Mouse (Mus musculus) activated CD4-positive, CD25-positive, alpha-beta regulatory T cell (primary cell): Measurements from ENCODE around the gene Cfh. TPM values are rescaled to one million over a fixed set of nuclear protein-coding genes. Genes with fewer than 3 reads are reported as not detected.

Experiments
- polyA plus RNA-seq, 2 experiments: library from polyadenylated mRNA; unstranded; fragments of 100-300 nt; shearing (Covaris generic); gene quantifications; one replicate each; pipeline ENCODE4 v1.2.1; 2017

Gene Cfh
- under 1 TPM; 0.07 TPM for polyA plus RNA-seq

DNA sequence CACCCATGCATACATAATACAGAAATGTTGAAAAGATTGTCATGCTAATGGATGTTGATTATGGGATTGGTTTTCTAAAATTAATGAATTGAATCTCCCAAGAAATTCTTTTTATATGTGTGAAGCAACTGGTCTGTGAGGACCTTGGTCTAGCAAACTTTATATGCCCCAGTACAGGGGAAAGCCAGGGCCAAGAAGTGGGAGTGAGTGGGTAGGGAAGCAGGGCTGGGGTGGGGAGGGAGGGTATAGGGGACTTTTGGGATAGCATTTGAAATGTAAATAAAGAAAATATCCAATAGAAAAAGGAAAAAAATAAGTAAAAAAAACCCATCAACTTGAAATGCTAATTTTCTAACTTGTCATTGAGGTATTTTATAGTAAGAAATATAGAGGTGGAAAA is at the start of gene Cfh:
Gene Cfh, minus strand, starts transcription at position 101 of the 400 bp plus-strand sequence.

Other genes starting within 250 kb of the Cfh start
- gene Kcnt2, start 62.4 kb upstream of the Cfh start, polyA plus RNA-seq, result under 1 TPM in 1 of 2 experiments, not detected in 1; 0.28 TPM